19 mouse cellular contexts compared by ENCODE assay signal in genomic region chr1:184958818-184959217, GRCm38 (mm10). TPM values are rescaled to one million over a fixed set of nuclear protein-coding genes. Genes with fewer than 3 reads are reported as not detected.
DNase-seq lines count a peak whose midpoint lies in the region; ATAC-seq and TF ChIP-seq lines count a peak whose summit lies in the region.
"Had no signal": no experiment of that assay in that cellular context is flagged by ENCODE, and none has a peak within 500 bp of the region (broad histone marks: within the 10 kb centered on the region; RNA-seq: fewer than 3 reads in every experiment).

No protein-coding gene starts in this region.

- H3K4me1 ChIP-seq in forebrain, embryonic 14.5 days (ENCODE audit: control insufficient read depth, insufficient read depth, low read length), result no peaks in the 10 kb centered on the region
- H3K4me1 ChIP-seq in forebrain, embryonic 11.5 days (replicated peaks; ENCODE audit: control insufficient read depth, insufficient read depth, low read length), result no peaks in the 10 kb centered on the region
- H3K4me1 ChIP-seq in heart, embryonic 16.5 days (ENCODE audit: control insufficient read depth, insufficient read depth, low read length), result peaks cover 6% of the 10 kb centered on the region
- no peaks in the 10 kb centered on the region for H3K4me1 ChIP-seq in heart, adult 2 months (ENCODE audit: control insufficient read depth, insufficient read depth, low read length)
- H3K4me1 ChIP-seq in lung, postnatal 0 days (ENCODE audit: insufficient read depth, low read depth, low read length), result no peaks in the 10 kb centered on the region
- no peaks in the 10 kb centered on the region for H3K4me1 ChIP-seq in intestine, postnatal 0 days (replicated peaks; ENCODE audit: control insufficient read depth, insufficient read depth, low read length)
- H3K4me1 ChIP-seq: limb, embryonic 13.5 days; midbrain, embryonic 10.5 days; neural tube, embryonic 12.5 days had no signal

- TF ChIP-seq EP300 in heart, adult 2 months (IDR thresholded peaks at IDR 0.05; ENCODE audit: insufficient read depth, low read depth, low read length), result no peak
- no peak for TF ChIP-seq EP300 in lung, postnatal 0 days (IDR thresholded peaks at IDR 0.05)

- no peak for ATAC-seq in forebrain, embryonic 14.5 days
- no peak for ATAC-seq in forebrain, embryonic 11.5 days (replicated peaks; ENCODE audit: low FRiP score)
- ATAC-seq in heart, embryonic 16.5 days (replicated peaks; ENCODE audit: extremely low read depth, insufficient read depth, low FRiP score), result no peak; the same call in 1 of the 2 replicates
- peak; percentile 49; the same call in 1 of the 2 replicates for ATAC-seq in lung, postnatal 0 days
- no peak for ATAC-seq in intestine, postnatal 0 days
- no peak for ATAC-seq in erythroblast, adult 5-6 weeks (replicated peaks; ENCODE audit: low FRiP score, poor library complexity, severe bottlenecking)
- ATAC-seq: liver, postnatal 0 days had no signal

- no peaks in the 10 kb centered on the region for H3K27me3 ChIP-seq in forebrain, embryonic 14.5 days (replicated peaks; ENCODE audit: control insufficient read depth, insufficient read depth, low read length)
- H3K27me3 ChIP-seq in forebrain, embryonic 11.5 days (ENCODE audit: control insufficient read depth, insufficient read depth, low read length), result no peaks in the 10 kb centered on the region
- H3K27me3 ChIP-seq in heart, embryonic 16.5 days (ENCODE audit: control insufficient read depth, insufficient read depth, low read length), result no peaks in the 10 kb centered on the region
- no peaks in the 10 kb centered on the region for H3K27me3 ChIP-seq in heart, adult 2 months (ENCODE audit: control insufficient read depth, insufficient read depth, low read length)
- H3K27me3 ChIP-seq in lung, postnatal 0 days (replicated peaks; ENCODE audit: insufficient read depth, low read length), result no peaks in the 10 kb centered on the region
- H3K27me3 ChIP-seq in intestine, postnatal 0 days (replicated peaks; ENCODE audit: control insufficient read depth, insufficient read depth, low read length), result no peaks in the 10 kb centered on the region
- H3K27me3 ChIP-seq: hindbrain, embryonic 15.5 days; limb, embryonic 13.5 days; neural tube, embryonic 12.5 days had no signal

- no peak overlapping the region for H3K4me2 ChIP-seq in forebrain, embryonic 14.5 days (ENCODE audit: low read length)
- H3K4me2 ChIP-seq in forebrain, embryonic 11.5 days (ENCODE audit: low read depth, low read length, severe bottlenecking), result no peak overlapping the region
- H3K4me2 ChIP-seq in heart, embryonic 16.5 days (ENCODE audit: low read depth, low read length), result peak overlapping the region; percentile 49
- H3K4me2 ChIP-seq in lung, postnatal 0 days (replicated peaks; ENCODE audit: low read depth, low read length), result no peak overlapping the region
- H3K4me2 ChIP-seq in intestine, postnatal 0 days (replicated peaks; ENCODE audit: low read depth), result peak overlapping the region; percentile 37
- H3K4me2 ChIP-seq: hindbrain, embryonic 15.5 days; limb, embryonic 13.5 days; neural tube, embryonic 12.5 days had no signal

- intact Hi-C loops in heart, adult 2 months (cut with DNase I), result no loop called here

- no peak overlapping the region for H3K9ac ChIP-seq in forebrain, embryonic 14.5 days (ENCODE audit: low read length)
- H3K9ac ChIP-seq in forebrain, embryonic 11.5 days (ENCODE audit: low read length), result no peak overlapping the region
- H3K9ac ChIP-seq in heart, embryonic 16.5 days (ENCODE audit: low read length), result no peak overlapping the region
- no peak overlapping the region for H3K9ac ChIP-seq in heart, adult 2 months (ENCODE audit: low read depth, low read length)
- no peak overlapping the region for H3K9ac ChIP-seq in lung, postnatal 0 days (replicated peaks; ENCODE audit: low read depth)
- no peak overlapping the region for H3K9ac ChIP-seq in intestine, postnatal 0 days (ENCODE audit: low read depth, low read length)
- H3K9ac ChIP-seq: hindbrain, embryonic 15.5 days; limb, embryonic 13.5 days; liver, postnatal 0 days; neural tube, embryonic 12.5 days had no signal

- no peak for TF ChIP-seq POLR2A in heart, adult 2 months (IDR thresholded peaks at IDR 0.05; ENCODE audit: insufficient read depth, low read depth, low read length)

- peaks cover 3% of the 10 kb centered on the region; the same call in 1 of the 2 replicates for H3K36me3 ChIP-seq in forebrain, embryonic 14.5 days (ENCODE audit: control insufficient read depth, insufficient read depth, low read length)
- H3K36me3 ChIP-seq in forebrain, embryonic 11.5 days (ENCODE audit: control insufficient read depth, insufficient read depth, low read length), result no peaks in the 10 kb centered on the region; the same call in 1 of the 2 replicates
- H3K36me3 ChIP-seq in heart, embryonic 16.5 days (ENCODE audit: control insufficient read depth, insufficient read depth), result no peaks in the 10 kb centered on the region
- no peaks in the 10 kb centered on the region for H3K36me3 ChIP-seq in heart, adult 2 months (ENCODE audit: control insufficient read depth, insufficient read depth, low read length)
- H3K36me3 ChIP-seq in lung, postnatal 0 days (ENCODE audit: insufficient read depth, low read length), result no peaks in the 10 kb centered on the region
- no peaks in the 10 kb centered on the region for H3K36me3 ChIP-seq in intestine, postnatal 0 days (ENCODE audit: control insufficient read depth, insufficient read depth)

- 80% methylated on average over 9 of the region's 9 CpGs for WGBS in forebrain, embryonic 14.5 days
- 81% methylated on average over 9 of the region's 9 CpGs for WGBS in forebrain, embryonic 11.5 days
- WGBS in heart, embryonic 16.5 days, result 55% methylated on average over 9 of the region's 9 CpGs
- WGBS in heart, adult 2 months, result 64% methylated on average over 9 of the region's 9 CpGs
- 64% methylated on average over 9 of the region's 9 CpGs for WGBS in lung, postnatal 0 days
- 53% methylated on average over 9 of the region's 9 CpGs for WGBS in intestine, postnatal 0 days

- peak; percentile 19 for DNase-seq in forebrain, embryonic 14.5 days (ENCODE audit: low spot score)
- DNase-seq in forebrain, embryonic 11.5 days (ENCODE audit: low spot score), result no peak
- DNase-seq in heart, adult 2 months, result no peak
- peak; percentile 31 for DNase-seq in lung, postnatal 0 days (ENCODE audit: low spot score)
- DNase-seq in lung, postnatal 10 days, result no peak
- DNase-seq: adrenal gland, postnatal 25 days; cerebellum, adult 11-12 months; kidney, postnatal 14 days; liver, postnatal 0 days; right cerebral cortex, adult 18-20 months; thymus, postnatal 14 days had no signal

- no peak for TF ChIP-seq CTCF in heart, adult 2 months (IDR thresholded peaks at IDR 0.05)
- TF ChIP-seq CTCF in lung, postnatal 0 days (IDR thresholded peaks at IDR 0.05), result no peak
- no peak for TF ChIP-seq CTCF in intestine, postnatal 0 days (IDR thresholded peaks at IDR 0.05; ENCODE audit: low read depth)

- H3K79me2 ChIP-seq in heart, adult 2 months (replicated peaks; ENCODE audit: control insufficient read depth, insufficient read depth, low read length), result no peaks in the 10 kb centered on the region

- H3K4me3 ChIP-seq in forebrain, embryonic 14.5 days (ENCODE audit: low read depth, low read length), result no peak overlapping the region
- H3K4me3 ChIP-seq in forebrain, embryonic 11.5 days (ENCODE audit: low read depth, low read length), result no peak overlapping the region
- peak overlapping the region; percentile 26 for H3K4me3 ChIP-seq in heart, embryonic 16.5 days (ENCODE audit: low read length)
- H3K4me3 ChIP-seq in heart, adult 2 months, result no peak overlapping the region
- H3K4me3 ChIP-seq in lung, postnatal 0 days (ENCODE audit: low read depth, low read length), result no peak overlapping the region
- H3K4me3 ChIP-seq in intestine, postnatal 0 days (ENCODE audit: low read depth, low read length), result no peak overlapping the region
- H3K4me3 ChIP-seq: erythroblast, embryonic 14.5 days; hindbrain, embryonic 15.5 days; limb, embryonic 13.5 days; midbrain, embryonic 10.5 days; neural tube, embryonic 12.5 days had no signal

- peaks cover 23% of the 10 kb centered on the region; the same call in 1 of the 2 replicates for H3K9me3 ChIP-seq in forebrain, embryonic 14.5 days (replicated peaks; ENCODE audit: control insufficient read depth, low read length)
- no peaks in the 10 kb centered on the region; the same call in 1 of the 2 replicates for H3K9me3 ChIP-seq in forebrain, embryonic 11.5 days (ENCODE audit: control insufficient read depth, low read length)
- no peaks in the 10 kb centered on the region for H3K9me3 ChIP-seq in heart, embryonic 16.5 days (replicated peaks; ENCODE audit: control insufficient read depth, low read length)
- no peaks in the 10 kb centered on the region for H3K9me3 ChIP-seq in lung, postnatal 0 days (ENCODE audit: low read length)
- H3K9me3 ChIP-seq in intestine, postnatal 0 days (ENCODE audit: control insufficient read depth), result no peaks in the 10 kb centered on the region
- H3K9me3 ChIP-seq: hindbrain, embryonic 15.5 days had no signal

- no peak overlapping the region; the same call in 1 of the 2 replicates for H3K27ac ChIP-seq in forebrain, embryonic 14.5 days (ENCODE audit: low read depth, low read length)
- no peak overlapping the region for H3K27ac ChIP-seq in forebrain, embryonic 11.5 days (ENCODE audit: low read depth, low read length)
- H3K27ac ChIP-seq in heart, embryonic 16.5 days (ENCODE audit: low read length), result no peak overlapping the region
- no peak overlapping the region for H3K27ac ChIP-seq in heart, adult 2 months
- 0 out of 2 replicates have a peak overlapping the region, but pooled peaks have one; percentile 9 for H3K27ac ChIP-seq in lung, postnatal 0 days (ENCODE audit: low read length)
- H3K27ac ChIP-seq in intestine, postnatal 0 days (ENCODE audit: low read depth, low read length), result no peak overlapping the region; the same call in 1 of the 2 replicates
- H3K27ac ChIP-seq: hindbrain, embryonic 15.5 days; limb, embryonic 13.5 days; midbrain, embryonic 10.5 days; neural tube, embryonic 12.5 days had no signal

RNA-seq across cellular contexts. Expression of gene Mark1, which starts 40.6 kb away (rescaled TPM):
- polyA plus RNA-seq in forebrain, embryonic 14.5 days (2014; fragmentation: Nextera tagmentation; extraction: Ambion mirVana), result 12.1 and 12.9 TPM in 2 replicates
- polyA plus RNA-seq in forebrain, embryonic 11.5 days (2014; fragmentation: Nextera tagmentation; extraction: Ambion mirVana), result 5.5 and 7.4 TPM in 2 replicates
- 1.6 TPM in 2 replicates for polyA plus RNA-seq in heart, embryonic 16.5 days (2015; fragmentation: Nextera tagmentation; extraction: Ambion mirVana)
- 1 to 10 TPM; 6.7 to 7.8 TPM for total RNA-seq in heart, adult 2 months (2021)
- polyA plus RNA-seq in heart, adult 2 months (2012; rRNA removed), result 3.3 and 4.9 TPM in 2 replicates
- 1.2 and 1.5 TPM in 2 replicates for polyA plus RNA-seq in lung, postnatal 0 days (2015; fragmentation: Nextera tagmentation; extraction: Ambion mirVana)
- polyA plus RNA-seq in intestine, postnatal 0 days (2015; fragmentation: Nextera tagmentation; extraction: Ambion mirVana), result 1.6 TPM in 2 replicates
- total RNA-seq in erythroblast, adult 5-6 weeks (2015; ENCODE audit: low replicate concordance), result not detected in 2 replicates
- not detected in 2 replicates for total RNA-seq in erythroblast, adult 5-6 weeks (2017; ENCODE audit: low replicate concordance)
- polyA plus RNA-seq: erythroblast, embryonic 14.5 days had no signal

Comparison
In these comparisons a context has a peak if more than half of its experiments do, and no peak if none do; other contexts are left out.
1. DNase-seq: peak in forebrain, embryonic 14.5 days (single experiment) and lung, postnatal 0 days (single experiment); none in forebrain, embryonic 11.5 days (single experiment), heart, adult 2 months (0 of 2) and lung, postnatal 10 days (single experiment).
2. H3K4me2 ChIP-seq: peak in heart, embryonic 16.5 days (single experiment) and intestine, postnatal 0 days (single experiment); none in forebrain, embryonic 14.5 days (single experiment), forebrain, embryonic 11.5 days (single experiment) and lung, postnatal 0 days (single experiment).